Mouse (Mus musculus) heart, adult 8-10 months (tissue): ENCODE data around the gene Snn. TPM values are rescaled to one million over a fixed set of nuclear protein-coding genes. Genes with fewer than 3 reads are reported as not detected.
"Not testable (repeated sequence)": the region's sequence is repeated elsewhere in the genome, so short reads cannot be mapped to it uniquely, and the experiment has no call there.

ENCODE experiments used
- DNase-seq: peaks from one replicate; pipeline ENCODE4 v3.0.0; 2022; ENCODE audit warnings: low spot score
- total RNA-seq, 4 experiments: library from RNA; stranded (reverse); gene quantifications; 2 replicates each; pipeline ENCODE4 v1.2.4; 2022

Gene Snn
- total RNA-seq = 10 to 100 TPM; 24.1 to 31.1 (median 28.1) TPM

DNA sequence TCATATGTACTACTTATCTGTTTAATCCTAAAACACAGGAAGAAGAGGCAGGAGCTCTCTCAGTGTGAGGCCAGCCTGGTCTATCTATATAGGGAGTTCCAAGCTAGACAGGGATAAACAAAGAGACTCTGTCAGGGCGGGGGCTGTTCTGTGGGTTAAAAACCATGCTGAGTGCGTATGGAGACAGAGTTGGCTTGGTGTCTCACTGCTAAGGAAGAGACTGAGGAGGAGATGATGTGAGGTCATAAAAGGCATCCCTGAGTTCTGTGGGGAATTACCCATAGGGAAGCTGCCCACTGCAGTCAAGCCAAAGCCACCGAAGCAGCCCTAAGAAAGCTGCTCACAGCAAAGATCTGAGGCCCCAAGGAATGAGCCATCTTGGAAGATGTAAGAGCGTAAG, at the start of gene Snn:
Gene Snn (plus strand): TSS at position 301 of the 400 bp plus-strand sequence.
- no peak for DNase-seq

GRCm38 (mm10) chr16:11011206-11011605, 49.5 kb upstream of the Snn start:
- no peak for DNase-seq

DNA sequence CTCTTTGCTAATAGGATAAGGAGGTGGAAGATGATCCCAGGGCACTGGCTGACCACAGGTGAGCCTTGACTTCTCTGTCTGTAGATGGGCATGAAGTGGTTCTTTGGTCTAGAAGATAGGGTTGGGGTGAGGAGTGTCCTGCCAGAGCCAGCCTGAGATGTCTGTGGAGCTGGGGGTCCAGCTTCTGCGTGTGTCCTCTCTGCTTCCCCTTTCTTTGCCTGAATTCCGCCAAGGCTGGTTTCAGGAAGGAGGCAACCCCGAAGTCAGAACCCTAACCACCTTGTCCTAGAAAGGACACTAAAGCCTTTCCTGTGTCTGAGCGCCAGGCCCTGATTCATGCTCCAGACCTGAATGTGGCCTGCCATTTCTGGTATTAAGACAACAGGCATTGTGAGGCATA, 48.8 kb upstream of the Snn start:
- no peak for DNase-seq

- peak; percentile 70 for DNase-seq
Measured at GRCm38 (mm10) chr16:11012571-11013463, 47.9 kb upstream of the Snn start.

DNA sequence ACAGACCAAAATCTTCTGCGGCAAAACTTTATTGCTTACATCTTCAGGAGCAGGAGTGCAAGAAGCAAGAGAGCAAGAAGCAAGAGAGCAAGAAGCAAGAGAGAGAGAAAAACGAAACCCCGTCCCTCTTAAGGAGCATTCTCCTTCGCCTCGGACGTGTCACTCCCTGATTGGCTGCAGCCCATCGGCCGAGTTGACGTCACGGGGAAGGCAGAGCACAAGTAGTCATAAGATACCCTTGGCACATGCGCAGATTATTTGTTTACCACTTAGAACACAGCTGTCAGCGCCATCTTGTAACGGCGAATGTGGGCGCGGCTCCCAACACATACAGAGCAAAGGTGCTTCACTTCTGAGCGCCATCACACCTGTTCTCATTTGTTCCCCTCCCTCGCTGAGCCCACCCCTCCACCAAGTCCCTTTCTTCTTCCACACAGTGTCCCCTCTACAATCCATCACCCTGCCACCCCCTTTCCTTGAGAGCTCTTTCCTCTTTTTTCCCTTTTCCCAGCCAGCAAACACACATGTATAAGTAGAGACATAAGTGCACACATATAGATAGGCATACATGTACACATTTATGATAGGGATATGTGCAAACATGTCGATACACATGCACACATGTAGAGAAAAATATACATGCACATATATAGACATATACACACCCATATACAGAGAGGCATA, 47.1 kb upstream of the Snn start:
- DNase-seq = not testable (repeated sequence)

DNA sequence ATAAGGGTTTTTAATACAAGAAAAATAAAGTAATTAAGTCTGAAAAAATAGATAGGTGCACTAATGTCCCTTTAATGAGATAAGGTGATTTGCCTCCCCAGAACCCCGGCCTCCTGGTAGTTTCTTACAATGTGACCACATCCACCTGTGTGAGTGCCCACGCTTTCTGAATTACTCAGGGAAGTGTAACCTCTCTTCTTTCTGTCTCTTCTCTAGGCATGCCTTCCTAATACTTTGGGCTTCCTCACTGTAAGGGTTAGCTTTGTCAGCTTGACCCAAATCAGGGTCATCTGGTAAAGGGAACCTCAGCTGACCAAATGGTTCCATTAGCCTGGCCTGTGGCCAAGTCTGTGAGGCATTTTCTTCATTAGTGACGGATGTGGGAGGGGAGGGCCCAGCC, 46.3 kb upstream of the Snn start:
- DNase-seq = no peak

DNA sequence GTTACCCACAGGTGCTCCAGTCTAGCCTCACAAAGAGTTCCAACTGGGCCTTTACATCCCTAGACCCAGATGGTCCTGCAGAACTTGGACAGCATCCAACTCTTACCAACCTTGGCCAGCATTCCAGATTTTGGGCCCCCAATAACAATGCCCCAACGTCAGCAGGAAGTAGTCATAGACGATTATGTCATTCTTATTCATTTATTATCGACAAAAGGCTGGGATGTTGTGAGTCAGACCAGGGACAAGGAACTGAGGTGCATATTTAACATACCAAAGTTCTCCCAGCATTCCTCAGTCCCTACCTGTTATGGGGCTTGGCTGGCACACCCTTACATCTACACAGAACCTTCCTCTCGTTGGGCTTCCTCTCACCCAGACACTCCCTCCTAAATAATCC, 44.4 kb upstream of the Snn start:
- peak; percentile 37 for DNase-seq

DNA sequence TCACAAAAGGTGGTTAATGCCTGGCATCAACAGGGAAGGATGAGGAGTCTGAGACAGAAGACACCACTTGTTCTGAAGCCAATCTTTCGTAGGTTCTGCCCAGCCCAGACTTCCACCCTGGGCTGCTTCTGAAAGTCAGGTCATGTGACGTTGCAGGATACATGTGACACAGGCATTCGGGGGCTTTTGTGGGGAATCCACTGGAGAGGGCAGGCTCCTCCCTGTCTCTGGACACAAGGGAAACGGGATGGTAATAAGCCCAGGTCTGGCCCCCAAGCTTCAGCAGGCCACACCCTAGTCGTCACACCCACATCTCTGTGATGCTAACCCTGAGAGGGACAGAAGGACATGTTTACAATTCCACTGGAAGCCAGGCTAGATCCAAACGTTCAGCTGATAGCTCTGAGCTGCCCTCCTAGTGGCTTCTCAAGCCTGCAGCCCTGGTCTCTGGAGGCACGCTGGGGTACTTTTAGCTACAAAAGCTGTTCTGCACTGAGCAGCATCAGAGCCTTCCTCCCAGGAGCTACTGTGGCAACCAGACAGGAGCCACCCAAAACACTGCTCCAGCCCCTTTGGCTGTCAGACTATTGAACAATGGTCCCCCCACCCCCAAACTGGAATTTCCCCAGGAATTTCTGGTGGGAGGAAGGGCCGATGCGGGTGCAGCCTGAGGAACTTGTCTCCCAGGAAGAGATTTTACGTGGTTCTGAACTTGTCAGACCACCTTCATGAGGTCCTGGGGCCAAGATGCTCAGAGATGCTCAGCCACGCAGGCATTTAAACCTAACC, 42.7 kb upstream of the Snn start:
- DNase-seq = no peak

DNA sequence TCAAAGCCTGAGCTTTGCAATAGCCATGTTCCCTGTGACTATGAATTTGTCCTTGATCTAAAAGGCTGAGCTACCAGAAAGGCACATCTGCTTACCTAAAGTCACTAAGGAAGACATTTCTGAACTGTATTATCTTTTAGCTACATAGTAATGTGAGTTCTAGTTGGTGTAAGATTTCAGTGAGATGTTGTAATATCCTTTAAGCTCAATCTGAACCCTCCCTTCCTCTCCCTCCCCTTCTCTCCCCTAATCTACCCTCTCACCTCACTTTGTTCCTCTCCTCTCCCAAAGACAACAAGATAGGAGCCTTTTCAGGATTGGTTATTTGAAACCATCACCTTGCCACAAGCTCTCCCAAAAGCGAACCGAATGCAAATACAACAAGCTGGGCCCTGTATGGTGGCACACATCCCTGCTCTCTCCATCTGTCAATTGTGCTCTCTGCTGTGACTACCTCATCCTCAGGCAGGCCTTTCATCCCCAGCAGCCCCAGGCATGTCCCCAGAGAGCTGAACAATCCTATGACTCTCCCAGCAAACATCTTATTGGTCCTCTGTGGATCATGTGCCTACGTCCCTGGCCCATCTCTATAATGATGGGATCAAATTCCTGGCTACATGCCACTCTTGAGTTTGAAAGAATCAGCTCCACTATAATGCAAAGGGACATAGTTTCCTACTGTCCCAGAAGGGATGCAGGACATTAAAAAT, 39.2 kb upstream of the Snn start:
- DNase-seq = no peak

- no peak for DNase-seq
Measured at GRCm38 (mm10) chr16:11022113-11022489, 38.6 kb upstream of the Snn start.

DNA sequence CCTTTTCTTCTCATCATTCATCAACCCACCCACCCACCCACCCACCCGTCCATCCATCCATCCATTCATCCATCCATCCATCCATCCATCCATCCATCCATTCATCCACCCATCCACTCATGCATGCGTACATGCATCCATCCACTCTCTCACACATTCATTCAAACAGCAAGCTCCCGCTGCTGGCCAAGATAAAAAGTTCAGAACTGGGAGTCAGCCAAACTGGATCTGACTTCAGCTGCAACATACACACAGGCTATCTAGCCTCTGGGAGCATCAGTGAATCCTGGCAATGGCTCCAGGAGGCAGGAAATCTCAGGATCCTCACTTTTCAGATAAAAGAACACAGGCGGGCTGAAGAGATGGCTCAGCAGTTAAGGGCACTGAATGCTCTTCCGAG, 37.1 kb upstream of the Snn start:
- no peak for DNase-seq

DNA sequence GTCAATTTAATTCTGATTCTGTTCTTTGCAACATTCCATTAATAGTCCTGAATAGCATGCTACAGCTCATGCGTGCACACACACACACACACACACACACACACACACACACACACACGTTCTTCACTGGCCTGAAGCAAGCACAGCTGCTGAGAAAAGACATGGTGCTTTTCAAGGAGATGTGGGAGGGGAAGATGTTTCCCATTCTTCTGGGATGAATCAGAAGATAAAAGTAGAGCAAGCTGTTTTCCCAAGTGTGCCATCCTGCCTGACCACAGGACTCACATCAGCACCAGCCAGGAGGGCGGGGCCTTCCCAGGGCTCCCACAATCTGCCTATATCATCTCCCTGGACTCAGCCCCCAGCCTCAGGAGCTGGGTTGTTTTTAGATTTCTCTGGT, 35.9 kb upstream of the Snn start:
- no peak for DNase-seq

DNA sequence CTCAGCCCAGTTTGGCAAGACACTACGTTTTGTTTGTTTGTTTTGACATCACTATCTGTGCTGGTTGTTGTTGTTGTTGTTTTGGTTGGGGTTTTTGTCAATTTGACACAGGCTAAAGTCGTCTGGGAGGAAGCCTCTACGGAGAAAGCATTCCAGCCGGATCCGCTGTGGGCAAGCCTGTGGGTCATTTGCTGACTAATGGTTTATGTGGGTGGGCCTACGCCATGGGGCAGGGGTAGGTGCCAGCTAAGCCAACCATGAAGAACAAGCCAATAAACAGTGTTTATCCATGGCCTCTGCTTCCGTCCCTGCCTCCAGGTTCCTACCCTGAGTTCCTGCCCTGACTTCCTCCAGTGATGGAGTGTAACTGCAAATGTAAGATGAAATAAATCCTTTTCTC, 32.5 kb upstream of the Snn start:
- DNase-seq = no peak

DNA sequence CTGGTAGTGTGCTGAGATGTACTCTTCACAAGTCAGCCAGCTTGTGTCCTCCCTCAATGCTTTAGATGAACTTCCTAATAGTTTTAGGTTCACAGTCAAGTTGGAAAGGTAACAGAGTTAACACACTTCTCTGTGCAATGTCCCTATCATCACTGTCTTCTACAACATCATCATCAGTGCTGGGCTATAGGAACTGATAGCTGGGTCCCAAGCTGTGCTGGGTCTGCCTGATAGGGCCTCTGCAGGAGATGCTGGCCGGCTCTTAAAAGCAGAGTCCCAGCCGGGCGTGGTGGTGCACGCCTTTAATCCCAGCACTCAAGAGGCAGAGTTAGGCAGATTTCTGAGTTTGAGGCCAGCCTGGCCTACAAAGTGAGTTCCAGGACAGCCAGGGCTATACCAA, 29.9 kb upstream of the Snn start:
- no peak for DNase-seq

GRCm38 (mm10) chr16:11031320-11031719, 29.4 kb upstream of the Snn start:
- no peak for DNase-seq

DNA sequence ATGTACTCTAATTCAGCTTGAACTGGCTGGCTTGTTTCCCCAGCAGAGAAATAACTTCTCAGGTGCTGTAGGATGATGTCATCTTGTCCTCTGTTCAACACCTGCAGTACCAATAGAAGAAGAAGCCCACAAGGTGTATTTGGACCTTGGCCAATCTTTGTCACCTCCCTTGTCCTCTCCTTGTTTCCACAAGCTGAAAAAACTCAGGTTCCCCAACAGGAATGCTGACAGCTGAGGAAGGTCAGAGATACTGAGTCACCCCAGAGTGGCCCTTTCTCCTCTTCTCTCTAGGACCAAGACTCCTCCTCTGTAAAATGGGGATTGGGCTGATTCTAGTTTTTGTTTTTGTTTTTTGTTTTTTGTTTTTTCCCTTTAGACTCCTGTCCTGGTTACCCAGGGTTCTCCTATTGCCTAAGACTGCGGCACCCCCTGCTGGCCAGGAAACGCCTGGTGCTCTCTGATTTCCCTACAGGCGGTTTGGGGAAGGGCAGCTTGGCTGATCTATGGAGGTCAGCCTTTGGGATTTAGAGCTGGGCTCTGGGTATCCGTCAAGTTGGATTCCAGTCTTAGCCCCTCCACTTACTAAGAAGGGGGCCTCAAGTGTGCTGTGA, 26.4 kb upstream of the Snn start:
- DNase-seq = peak; percentile 88

DNA sequence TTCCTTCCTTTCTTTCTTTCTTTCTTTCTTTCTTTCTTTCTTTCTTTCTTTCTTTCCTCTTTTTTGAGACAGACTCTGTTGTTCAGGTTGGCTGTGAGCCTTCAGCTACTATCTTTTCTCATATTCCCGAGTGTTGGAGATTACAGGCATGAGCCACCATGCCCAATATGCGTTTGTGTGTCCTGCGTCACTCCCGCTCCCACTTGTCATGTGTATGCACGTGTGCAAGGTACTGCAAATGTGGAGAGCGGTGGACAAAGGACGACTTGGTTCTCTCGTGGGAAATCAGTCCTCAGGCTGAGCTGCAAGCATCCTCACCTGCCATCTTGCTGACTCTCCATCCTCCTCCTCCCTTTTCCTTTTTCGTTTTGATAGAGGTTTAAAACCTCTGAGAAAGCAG, 25.5 kb upstream of the Snn start:
- DNase-seq = no peak

DNA sequence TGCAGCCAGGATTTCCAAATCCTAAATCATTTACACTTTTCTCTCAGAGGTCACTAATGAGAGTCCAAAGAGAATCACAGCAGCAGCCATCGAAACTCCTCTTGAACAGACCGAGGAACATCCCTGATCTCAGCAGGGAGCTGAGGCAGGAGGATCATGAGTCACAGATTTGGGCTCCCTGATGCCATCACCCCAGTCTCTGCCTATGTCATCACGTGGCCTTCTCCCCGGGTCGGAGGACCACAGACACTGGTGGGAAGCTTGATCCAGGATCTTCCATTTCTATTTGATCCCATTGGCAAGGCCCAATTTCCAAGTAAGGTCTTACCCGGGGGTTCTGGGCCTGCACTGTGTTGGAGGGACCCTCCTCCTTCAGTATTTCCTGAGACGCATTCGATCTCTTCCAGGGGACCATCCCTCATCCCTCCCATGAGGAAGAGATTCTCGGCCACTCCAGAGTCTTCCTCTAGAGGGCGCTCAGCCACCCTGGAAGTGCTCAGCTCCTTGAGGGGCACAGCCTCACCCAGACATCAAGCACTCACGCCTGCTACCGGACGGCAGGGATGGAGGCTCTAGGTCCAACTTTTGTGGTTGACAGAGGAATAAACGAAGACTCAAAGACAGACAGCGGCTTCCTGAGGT, 24.8 kb upstream of the Snn start:
- peak; percentile 75 for DNase-seq

DNA sequence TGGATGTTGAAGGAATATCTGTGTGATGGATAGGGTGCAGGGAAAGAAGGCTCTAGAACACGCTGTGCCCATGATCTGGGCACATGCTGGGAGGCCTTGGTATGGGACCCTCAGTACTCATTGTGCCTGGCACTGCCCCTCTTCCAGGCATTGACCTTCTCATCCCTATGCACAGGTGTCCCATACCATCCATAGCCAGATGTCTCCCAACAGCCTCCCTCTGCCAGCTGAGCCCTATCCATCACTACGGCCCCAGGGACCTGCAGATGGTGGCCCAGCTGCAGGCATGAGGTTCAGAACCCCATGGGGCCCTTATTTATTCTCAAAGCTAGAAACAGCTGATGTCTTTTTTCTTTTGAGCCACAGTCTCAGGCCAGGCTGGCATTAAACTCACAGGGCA, 20.1 kb upstream of the Snn start:
- no peak for DNase-seq

DNA sequence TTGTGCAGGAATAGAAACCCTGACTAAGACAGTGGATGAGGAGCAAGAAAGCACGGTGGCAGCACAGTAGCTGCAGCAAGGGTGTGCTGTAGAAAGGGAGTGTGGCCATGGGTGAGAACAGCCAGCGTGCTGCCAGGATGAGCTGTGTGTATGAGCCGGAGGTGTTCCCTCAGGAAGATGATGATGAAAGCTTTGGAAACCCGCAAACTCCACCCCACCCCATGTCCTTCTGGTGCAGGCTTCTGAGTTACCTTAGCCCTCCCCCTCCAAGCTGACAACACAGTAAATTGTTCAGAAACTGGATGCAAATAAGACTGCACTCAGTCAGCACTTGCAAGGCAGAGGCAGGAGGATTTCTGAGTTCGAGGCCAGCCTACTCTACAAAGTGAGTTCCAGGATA, 17.5 kb upstream of the Snn start:
- DNase-seq = no peak

GRCm38 (mm10) chr16:11046437-11046836, 14.3 kb upstream of the Snn start:
- peak; percentile 85 for DNase-seq
